Mouse (Mus musculus): ENCODE results near the gene Hoxc8. TPM values are rescaled to one million over a fixed set of nuclear protein-coding genes. Genes with fewer than 3 reads are reported as not detected.

Hoxc8 gene
- total RNA-seq, 2 experiments from 2014 or later: not detected

DNA sequence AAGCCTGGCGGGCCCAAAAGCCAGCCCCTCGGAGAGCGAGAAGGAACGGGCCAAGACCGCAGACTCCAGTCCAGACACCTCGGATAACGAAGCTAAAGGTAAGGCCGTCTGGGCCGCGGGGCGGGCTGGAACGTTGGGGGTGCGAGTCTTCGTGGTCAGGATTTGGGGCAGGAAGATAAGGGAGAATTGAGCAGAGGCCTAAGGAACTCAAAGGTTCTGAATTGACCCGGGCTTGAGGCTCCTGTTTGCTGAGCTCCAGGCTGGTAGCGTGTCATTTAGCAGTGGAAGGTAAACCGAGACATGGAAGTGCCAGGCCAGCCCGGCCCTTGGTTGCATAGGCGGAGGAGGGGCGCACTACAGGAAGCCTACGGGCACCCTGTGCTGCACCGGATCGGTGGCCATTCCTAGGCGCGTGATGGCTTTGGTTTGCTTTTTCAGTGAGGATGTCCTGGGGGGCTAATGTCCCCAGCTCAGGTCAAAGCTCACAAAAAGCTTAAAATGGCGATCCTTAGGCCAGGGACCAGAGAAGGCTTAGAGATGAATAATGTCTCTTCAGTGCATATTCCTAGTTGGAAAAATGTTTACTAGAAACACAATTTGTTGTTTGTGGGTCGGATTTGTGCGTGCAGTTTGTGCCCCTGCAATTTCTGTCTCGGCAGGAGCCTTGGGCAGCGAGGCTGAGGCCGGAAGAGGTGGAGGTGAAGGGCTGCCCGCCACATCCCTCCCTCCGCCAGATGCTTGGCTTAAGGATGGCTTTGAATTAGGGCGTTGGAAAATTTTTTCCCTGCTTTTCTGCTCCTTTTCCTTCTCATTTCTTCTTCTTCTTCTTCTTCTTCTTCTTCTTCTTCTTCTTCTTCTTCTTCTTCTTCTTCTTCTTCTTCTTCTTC, 22.7 kb upstream of the Hoxc8 start:
- Histone ChIP-seq H3K4me3 (no peak overlapping the region), H3K27ac (no peak overlapping the region)
- DNase-seq (ENCODE audit: low spot score in 2 of 2): no peak
- no peak for TF ChIP-seq CTCF (conservative IDR thresholded peaks at IDR 0.05)

- Histone ChIP-seq H3K4me3 (no peak overlapping the region), H3K27ac (no peak overlapping the region)
- no peak for DNase-seq (ENCODE audit: low spot score in 2 of 2)
- TF ChIP-seq CTCF (conservative IDR thresholded peaks at IDR 0.05): no peak
Observed at GRCm38 (mm10) chr15:102969296-102969695, 21.1 kb upstream of the Hoxc8 start.

- TF ChIP-seq CTCF (conservative IDR thresholded peaks at IDR 0.05): peak; percentile 74
- Histone ChIP-seq H3K4me3 (no peak overlapping the region), H3K27ac (no peak overlapping the region)
- DNase-seq (ENCODE audit: low spot score in 2 of 2): peak; percentile 22 to 26
Observed at GRCm38 (mm10) chr15:102970740-102971139, 19.7 kb upstream of the Hoxc8 start.

DNA sequence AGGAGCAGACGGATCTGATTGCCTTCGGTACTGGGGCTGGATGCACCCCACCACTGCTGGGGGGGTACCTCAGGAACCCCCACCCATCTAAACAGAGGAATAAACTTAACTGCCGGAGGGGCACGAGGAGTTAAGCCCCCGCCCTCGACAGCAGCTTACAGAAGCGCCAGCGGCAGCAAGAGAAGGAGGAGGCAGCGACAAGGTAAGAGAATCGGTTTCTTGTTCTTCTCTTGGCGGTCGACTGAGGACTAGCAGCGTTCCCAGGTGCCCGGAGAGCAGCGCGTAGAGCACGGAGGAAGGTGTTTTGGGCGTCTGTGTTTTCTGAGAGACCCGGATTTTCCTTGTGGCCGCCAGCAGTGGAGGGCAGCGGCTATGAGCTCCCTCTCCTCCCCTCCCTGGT, 18.2 kb upstream of the Hoxc8 start:
- Histone ChIP-seq H3K4me3 (no peak overlapping the region), H3K27ac (no peak overlapping the region)
- no peak for DNase-seq (ENCODE audit: low spot score in 2 of 2)
- TF ChIP-seq CTCF (conservative IDR thresholded peaks at IDR 0.05): no peak

DNA sequence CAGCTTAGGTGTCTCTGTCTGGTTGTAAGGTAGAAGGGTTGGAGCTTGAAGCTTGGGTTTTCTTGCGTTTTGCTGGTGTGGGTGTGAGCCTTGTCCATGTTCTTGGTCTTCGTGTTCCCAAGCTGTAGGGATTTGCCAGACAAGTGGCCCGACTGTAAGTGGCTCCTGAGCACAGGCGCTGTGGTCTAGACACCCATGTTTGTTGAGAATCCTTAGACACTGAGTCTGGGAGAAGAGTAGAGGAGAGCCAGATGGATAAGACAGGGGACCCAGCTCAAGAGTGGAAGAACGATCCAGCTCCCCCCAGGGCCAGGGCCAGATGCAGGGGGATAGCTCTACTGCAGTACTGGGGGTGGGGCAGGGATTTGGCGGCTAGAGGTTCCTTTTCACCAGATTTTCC, 17.7 kb upstream of the Hoxc8 start:
- no peak overlapping the region for H3K27ac ChIP-seq
- no peak for TF ChIP-seq CTCF (conservative IDR thresholded peaks at IDR 0.05)
- no peak for DNase-seq (ENCODE audit: low spot score in 2 of 2)
- H3K4me3 ChIP-seq: no peak overlapping the region

- DNase-seq (ENCODE audit: low spot score in 2 of 2): no peak
- Histone ChIP-seq H3K4me3 (no peak overlapping the region), H3K27ac (no peak overlapping the region)
- TF ChIP-seq CTCF (conservative IDR thresholded peaks at IDR 0.05): no peak
Observed at GRCm38 (mm10) chr15:102975034-102975433, 15.4 kb upstream of the Hoxc8 start.

DNA sequence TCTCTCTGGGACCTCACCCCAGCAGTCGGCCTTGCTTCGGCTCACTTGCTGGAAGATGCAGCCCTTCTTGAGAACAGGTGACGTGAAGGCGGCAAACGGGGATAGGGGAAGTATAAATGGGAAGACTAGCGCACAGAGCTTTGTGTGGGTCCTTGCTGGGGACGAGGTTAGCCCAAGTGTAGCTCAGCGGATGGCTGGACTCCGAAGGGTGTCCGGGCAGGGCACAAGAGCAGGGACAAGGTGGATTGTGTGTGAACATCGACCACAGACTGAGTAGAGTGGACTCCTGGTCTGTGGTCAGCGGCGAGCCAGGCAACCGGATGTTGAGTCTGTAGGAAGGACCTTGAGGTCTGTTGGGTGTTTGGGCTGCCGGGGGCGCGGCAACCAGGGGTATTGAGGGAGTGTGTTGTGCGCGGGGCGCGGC, 14.7 kb upstream of the Hoxc8 start:
- no peak overlapping the region for H3K27ac ChIP-seq
- TF ChIP-seq CTCF (conservative IDR thresholded peaks at IDR 0.05): no peak
- DNase-seq (ENCODE audit: low spot score in 2 of 2): no peak
- H3K4me3 ChIP-seq: no peak overlapping the region

DNA sequence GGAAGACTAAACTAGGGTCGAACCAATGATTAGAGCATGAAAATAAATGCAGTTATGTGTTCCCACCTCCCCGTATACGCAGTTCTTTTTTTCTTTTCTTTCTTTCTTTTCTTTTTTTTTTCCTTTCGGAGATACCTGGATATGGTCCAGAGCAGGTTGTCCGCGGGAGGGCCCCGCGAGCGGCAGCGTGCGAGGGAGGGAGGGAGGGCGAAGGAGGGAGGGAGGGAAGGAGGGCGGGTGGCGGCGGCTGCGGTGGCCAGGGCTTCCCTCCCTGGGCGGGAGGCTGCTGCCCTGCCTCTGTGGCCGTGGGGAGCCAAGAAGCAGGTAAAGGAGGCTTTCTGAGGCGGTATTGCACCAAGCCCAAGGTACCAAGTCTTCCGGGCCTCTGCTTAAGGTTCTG, 14.2 kb upstream of the Hoxc8 start, which contains the start of gene Hoxc9:
Gene Hoxc9 (plus strand): TSS at position 269 of the 400 bp plus-strand sequence.
- DNase-seq (ENCODE audit: low spot score in 2 of 2): no peak
- Histone ChIP-seq H3K27ac (no peak within 1 kb of the TSS), H3K4me3 (no peak within 1 kb of the TSS)
- TF ChIP-seq CTCF (conservative IDR thresholded peaks at IDR 0.05): no peak

DNA sequence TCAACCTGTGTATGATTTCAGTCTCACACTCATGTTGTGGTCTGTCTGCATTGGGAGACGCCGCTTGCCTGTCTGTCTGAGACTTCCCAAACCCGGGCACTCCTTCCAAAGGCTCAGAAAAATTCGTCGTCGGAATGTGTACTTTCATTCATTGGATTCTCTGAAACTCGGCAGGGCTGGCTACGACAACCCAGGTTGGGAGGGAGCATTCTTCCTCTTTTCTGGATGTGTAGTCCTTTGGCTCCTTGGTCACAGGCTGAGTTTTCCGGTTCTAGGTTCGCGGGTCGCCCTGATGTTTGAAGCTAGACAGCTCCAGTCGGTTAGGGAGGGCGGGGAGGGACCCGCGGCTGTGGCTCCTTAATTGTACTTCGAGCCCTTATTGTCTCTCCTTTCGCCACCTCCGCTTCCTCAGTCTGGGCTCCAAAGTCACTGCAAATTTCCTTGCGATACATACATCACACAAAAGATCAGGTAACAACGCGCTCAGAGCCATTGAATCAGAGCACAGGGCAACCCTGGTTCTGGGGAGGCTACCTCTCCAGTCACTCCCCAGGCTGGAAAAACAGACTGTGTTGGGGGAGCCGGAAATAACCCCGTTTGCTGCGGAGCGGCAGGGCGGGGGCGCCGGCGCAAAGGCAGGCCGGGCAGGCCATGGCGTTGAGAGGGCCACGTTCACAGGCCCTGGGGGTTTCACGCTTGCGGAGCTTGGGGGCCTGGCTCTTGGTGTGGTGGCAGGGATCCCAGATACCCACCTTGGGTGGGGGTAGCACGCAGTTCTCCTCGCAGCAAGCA, 13.6 kb upstream of the Hoxc8 start:
- no peak for DNase-seq (ENCODE audit: low spot score in 2 of 2)
- TF ChIP-seq CTCF (conservative IDR thresholded peaks at IDR 0.05): no peak
- H3K4me3 ChIP-seq: no peak overlapping the region
- no peak overlapping the region for H3K27ac ChIP-seq

DNA sequence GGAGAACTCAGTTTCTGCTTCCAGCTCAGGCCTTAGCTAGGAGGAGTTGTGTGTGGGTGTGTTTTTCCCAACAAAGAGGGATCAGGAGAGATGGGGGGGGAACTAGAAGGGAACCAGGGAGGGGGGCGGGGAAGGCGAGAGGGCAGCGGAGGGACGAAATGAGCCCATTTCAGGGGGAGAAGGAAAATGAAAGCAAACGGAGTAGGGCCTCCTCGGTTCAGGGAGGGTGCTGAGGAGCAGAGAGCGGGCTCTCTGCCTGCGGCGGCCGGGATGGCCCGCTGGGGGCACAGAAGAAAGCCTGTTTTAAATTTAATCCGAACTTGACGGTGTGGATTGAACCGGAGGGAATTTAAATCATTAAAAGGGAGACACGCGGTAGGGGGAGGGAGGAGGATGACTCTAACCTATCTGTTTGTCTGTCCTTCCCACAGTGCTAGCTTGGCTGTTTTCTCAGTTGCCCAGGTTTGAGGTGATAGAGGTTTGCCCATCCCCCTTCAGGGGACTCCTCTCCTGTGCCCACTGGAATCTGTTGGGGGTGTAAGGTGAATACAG, 12.9 kb upstream of the Hoxc8 start:
- TF ChIP-seq CTCF (conservative IDR thresholded peaks at IDR 0.05): no peak
- no peak overlapping the region for H3K27ac ChIP-seq
- H3K4me3 ChIP-seq: no peak overlapping the region

GRCm38 (mm10) chr15:102978615-102979515, 11.5 kb upstream of the Hoxc8 start:
- DNase-seq (ENCODE audit: low spot score in 2 of 2): no peak
- Histone ChIP-seq H3K4me3 (no peak overlapping the region), H3K27ac (no peak overlapping the region)
- TF ChIP-seq CTCF (conservative IDR thresholded peaks at IDR 0.05): no peak

More for the DNA sequence above, 12.9 kb upstream of the Hoxc8 start:
- no peak for DNase-seq (ENCODE audit: low spot score in 2 of 2)

- DNase-seq (ENCODE audit: low spot score in 2 of 2): no peak
- H3K4me3 ChIP-seq: no peak overlapping the region
- no peak overlapping the region for H3K27ac ChIP-seq
- TF ChIP-seq CTCF (conservative IDR thresholded peaks at IDR 0.05): no peak
Observed at GRCm38 (mm10) chr15:102979936-102980335, 10.5 kb upstream of the Hoxc8 start.

Data from layer of hippocampus, adult 2 months (tissue).